Mouse (Mus musculus) limb, embryonic 14.5 days (tissue): ENCODE measurements around the gene Pmel. TPM values are rescaled to one million over a fixed set of nuclear protein-coding genes. Genes with fewer than 3 reads are reported as not detected.

ENCODE experiments used
- ATAC-seq: fragments of 200-750 bp; cut with Nextera tagmentation; 2 replicates; pipeline ENCODE4 v1.8.0; 2017; ENCODE audit warnings: low read depth, moderate number of reproducible peaks, moderate TSS enrichment; ENCODE audit not compliant: low FRiP score
- DNase-seq: peaks from one replicate; pipeline ENCODE4 v3.0.0-alpha.2; 2015; ENCODE audit warnings: low spot score
- H3K27ac ChIP-seq: fragments of 300-500 bp; sonication (generic); replicated peaks from 2 replicates; pipeline ENCODE4 v1.5.1; 2014; ENCODE audit warnings: low read depth, mild to moderate bottlenecking, low read length, moderate library complexity, mixed read lengths
- H3K27me3 ChIP-seq: fragments of 300-500 bp; sonication (generic); 2 replicates; pipeline ENCODE4 v1.6.1; 2014; ENCODE audit warnings: low read length, mixed read lengths; ENCODE audit not compliant: control insufficient read depth, insufficient read depth
- H3K36me3 ChIP-seq: fragments of 300-500 bp; sonication (generic); 2 replicates; pipeline ENCODE4 v1.6.1; 2014; ENCODE audit warnings: mild to moderate bottlenecking, low read length, moderate library complexity, mixed read lengths; ENCODE audit not compliant: control insufficient read depth, insufficient read depth
- H3K4me1 ChIP-seq: fragments of 300-500 bp; sonication (generic); 2 replicates; pipeline ENCODE4 v1.6.1; 2014; ENCODE audit warnings: antibody characterized with exemption, low read length, mixed read lengths; ENCODE audit not compliant: control insufficient read depth, insufficient read depth
- H3K4me2 ChIP-seq: fragments of 300-500 bp; sonication (generic); replicated peaks from 2 replicates; pipeline ENCODE4 v1.6.1; 2014; ENCODE audit warnings: low read depth, mild to moderate bottlenecking, low read length, moderate library complexity; ENCODE audit not compliant: severe bottlenecking
- H3K4me3 ChIP-seq: fragments of 300-500 bp; sonication (generic); replicated peaks from 2 replicates; pipeline ENCODE4 v1.5.1; 2014; ENCODE audit warnings: low read length
- H3K9ac ChIP-seq: fragments of 300-500 bp; sonication (generic); 2 replicates; pipeline ENCODE4 v1.6.1; 2014; ENCODE audit warnings: mild to moderate bottlenecking, low read depth, low read length, moderate library complexity; ENCODE audit not compliant: severe bottlenecking
- H3K9me3 ChIP-seq: fragments of 300-500 bp; sonication (generic); 2 replicates; pipeline ENCODE4 v1.6.1; 2016; ENCODE audit warnings: low read length; ENCODE audit not compliant: control insufficient read depth
- POLR2A ChIP-seq: fragments of 200-500 bp; IDR thresholded peaks from 2 replicates; pipeline ENCODE4 v1.8.0; 2012; ENCODE audit warnings: inconsistent platforms, mild to moderate bottlenecking, moderate library complexity, borderline replicate concordance; ENCODE audit not compliant: insufficient read depth, insufficient read length; ENCODE audit errors: extremely low read depth
- WGBS: fragments of 180-500 bp; shearing (Covaris S2); extraction: QIAGEN DNeasy Blood & Tissue Kit; methylation state at CpG from one replicate; pipeline ENCODE4 v1.1.7; 2014; 5-methylcytosine and 5-hydroxymethylcytosine counted together
- polyA plus RNA-seq, 2 experiments: library from polyadenylated mRNA; depleted of rRNA in 1 of 2; stranded (reverse) in 1 of 2; unstranded in 1 of 2; fragments of >200 nt; fragmentation: Nextera tagmentation in 1 of 2; extraction: Ambion mirVana in 1 of 2; gene quantifications; 2 replicates each; pipeline versions ENCODE4 v1.2.1 to v1.2.3; 2012 to 2014

The Pmel gene
- polyA plus RNA-seq, 2 experiments: 3.7 to 5.5 TPM

DNA sequence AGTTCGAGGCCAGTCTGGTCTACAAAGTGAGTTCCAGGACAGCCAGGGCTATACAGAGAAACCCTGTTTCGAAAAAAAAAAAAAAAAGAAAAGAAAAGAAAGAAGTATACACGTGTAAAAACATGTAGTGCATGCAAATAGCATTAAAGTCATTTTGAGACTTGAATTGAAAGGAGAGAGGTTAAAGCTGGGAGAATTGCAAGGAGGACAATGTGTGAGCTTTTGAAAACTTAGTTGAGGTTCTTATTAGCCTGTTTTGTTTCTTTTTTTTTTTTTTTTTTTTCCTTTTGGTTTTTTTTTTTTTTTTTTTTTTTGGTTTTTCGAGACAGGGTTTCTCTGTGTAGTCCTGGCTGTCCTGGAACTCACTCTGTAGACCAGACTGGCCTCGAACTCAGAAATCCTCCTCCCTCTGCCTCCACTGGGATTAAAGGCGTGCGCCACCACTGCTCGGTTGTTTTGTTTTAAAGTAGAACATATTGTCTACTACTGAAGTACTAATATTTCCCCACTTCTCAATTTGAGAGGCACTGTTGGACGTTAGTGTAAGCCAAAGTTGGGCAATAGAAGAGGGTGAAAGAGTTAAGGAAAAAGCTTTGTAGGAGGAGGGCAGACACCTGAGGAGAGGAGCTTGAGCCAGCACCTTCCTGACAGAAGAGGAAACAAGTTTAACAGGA is 43.1 kb downstream of the Pmel start:
- WGBS: 36% methylated on average over 9 of the region's 9 CpGs
- H3K27me3 ChIP-seq: peaks cover 8% of the 10 kb centered on the region; the same call in 1 of the 2 replicates
- H3K4me2 ChIP-seq: peak overlapping the region; percentile 79
- H3K36me3 ChIP-seq: no peaks in the 10 kb centered on the region
- no peak for ATAC-seq
- no peak for DNase-seq
- H3K27ac ChIP-seq: peak overlapping the region; percentile 97
- peak overlapping the region; percentile 68 for H3K4me3 ChIP-seq
- H3K9me3 ChIP-seq: no peaks in the 10 kb centered on the region
- peak overlapping the region; percentile 88 for H3K9ac ChIP-seq
- peaks cover 21% of the 10 kb centered on the region for H3K4me1 ChIP-seq
- no peak for TF ChIP-seq POLR2A

GRCm38 (mm10) chr10:128747646-128748251 is 43.8 kb downstream of the Pmel start, which contains the start of gene Pym1:
Pym1 (plus strand) TSS chr10:128747889.
- peaks cover 3% of the 10 kb centered on the region; the same call in 1 of the 2 replicates for H3K27me3 ChIP-seq
- 0% methylated on average over 29 of the region's 36 CpGs for WGBS
- H3K9ac ChIP-seq: peak within 1 kb of the TSS; percentile 88
- DNase-seq (peak; percentile 80), ATAC-seq (peak; percentile 46)
- peak within 1 kb of the TSS; percentile 79 for H3K4me2 ChIP-seq
- peaks cover 21% of the 10 kb centered on the region for H3K4me1 ChIP-seq
- H3K36me3 ChIP-seq: peaks cover 3% of the 10 kb centered on the region
- H3K4me3 ChIP-seq: peak within 1 kb of the TSS; percentile 68
- TF ChIP-seq POLR2A: peak; percentile 53; the same call in 1 of the 2 replicates
- peak within 1 kb of the TSS; percentile 97 for H3K27ac ChIP-seq
- H3K9me3 ChIP-seq: no peaks in the 10 kb centered on the region

DNA sequence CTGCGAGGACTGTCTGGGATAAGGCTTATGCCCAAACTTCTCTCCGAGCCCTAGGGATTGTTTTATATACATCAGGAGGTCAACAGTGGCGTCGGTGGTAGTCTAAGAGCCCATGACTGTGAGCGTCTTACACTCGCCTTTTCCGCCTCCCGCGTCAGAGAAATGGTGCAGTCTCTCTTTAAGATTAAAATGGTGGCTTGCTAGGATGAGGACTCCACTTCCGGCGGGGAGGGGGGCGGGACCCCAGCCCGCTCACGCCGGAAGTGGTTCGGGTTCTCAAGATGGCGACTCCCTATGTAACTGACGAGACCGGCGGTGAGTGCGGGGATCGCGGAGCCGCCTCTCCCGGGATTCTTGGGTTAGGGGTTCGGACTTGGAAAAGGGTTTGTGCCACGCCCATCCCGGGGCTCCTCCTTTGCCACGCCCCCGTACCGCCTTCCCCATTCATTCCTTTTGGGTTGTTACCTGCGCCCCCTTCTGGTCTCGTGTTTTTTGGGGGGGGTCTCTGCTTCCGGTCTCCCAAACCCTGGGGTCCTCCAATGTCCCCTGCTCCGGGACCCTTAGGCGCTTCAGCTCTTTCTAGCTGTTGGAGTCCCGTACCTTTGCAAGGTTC is 44.4 kb downstream of the Pmel start:
- peak overlapping the region; percentile 79 for H3K4me2 ChIP-seq
- no peaks in the 10 kb centered on the region for H3K9me3 ChIP-seq
- H3K27me3 ChIP-seq: no peaks in the 10 kb centered on the region
- H3K4me3 ChIP-seq: peak overlapping the region; percentile 68
- DNase-seq (peak; percentile 92), ATAC-seq (peak; percentile 90)
- under 1% methylated on average over 37 of the region's 37 CpGs for WGBS
- peaks cover 15% of the 10 kb centered on the region for H3K4me1 ChIP-seq
- peak overlapping the region; percentile 88 for H3K9ac ChIP-seq
- H3K36me3 ChIP-seq: peaks cover 5% of the 10 kb centered on the region
- peak overlapping the region; percentile 97 for H3K27ac ChIP-seq
- TF ChIP-seq POLR2A: 0 out of 2 replicates have a peak, but pooled peaks have one; percentile 42

Other genes starting within 250 kb of the Pmel start
- 216 and 219 TPM in 2 replicates for gene Smarcc2, start 244.9 kb upstream of the Pmel start, polyA plus RNA-seq (2012; rRNA removed)
- 98.0 and 110 TPM in 2 replicates for gene Smarcc2, start 244.9 kb upstream of the Pmel start, polyA plus RNA-seq (2014; fragmentation: Nextera tagmentation; extraction: Ambion mirVana)
- gene Myl6, start 210.1 kb upstream of the Pmel start, polyA plus RNA-seq (2012; rRNA removed): 1,142 and 1,623 TPM in 2 replicates
- 1,081 and 1,105 TPM in 2 replicates for gene Myl6, start 210.1 kb upstream of the Pmel start, polyA plus RNA-seq (2014; fragmentation: Nextera tagmentation; extraction: Ambion mirVana)
- 54.9 and 56.7 TPM in 2 replicates for gene Myl6b, start 205.5 kb upstream of the Pmel start, polyA plus RNA-seq (2012; rRNA removed)
- 6.1 and 6.6 TPM in 2 replicates for gene Myl6b, start 205.5 kb upstream of the Pmel start, polyA plus RNA-seq (2014; fragmentation: Nextera tagmentation; extraction: Ambion mirVana)
- gene Esyt1, start 178.3 kb upstream of the Pmel start, polyA plus RNA-seq (2012; rRNA removed): 51.3 and 59.6 TPM in 2 replicates
- gene Esyt1, start 178.3 kb upstream of the Pmel start, polyA plus RNA-seq (2014; fragmentation: Nextera tagmentation; extraction: Ambion mirVana): 35.8 and 37.9 TPM in 2 replicates
- 15.2 and 17.2 TPM in 2 replicates for gene Zc3h10, start 156.4 kb upstream of the Pmel start, polyA plus RNA-seq (2012; rRNA removed)
- 13.7 and 14.5 TPM in 2 replicates for gene Zc3h10, start 156.4 kb upstream of the Pmel start, polyA plus RNA-seq (2014; fragmentation: Nextera tagmentation; extraction: Ambion mirVana)
- gene Rpl41, start 154.9 kb upstream of the Pmel start, polyA plus RNA-seq (2012; rRNA removed): 2,621 and 3,931 TPM in 2 replicates
- gene Rpl41, start 154.9 kb upstream of the Pmel start, polyA plus RNA-seq (2014; fragmentation: Nextera tagmentation; extraction: Ambion mirVana): 4,572 and 4,920 TPM in 2 replicates
- gene Pa2g4, start 138.2 kb upstream of the Pmel start, polyA plus RNA-seq (2012; rRNA removed): 111 and 186 TPM in 2 replicates
- 207 and 210 TPM in 2 replicates for gene Pa2g4, start 138.2 kb upstream of the Pmel start, polyA plus RNA-seq (2014; fragmentation: Nextera tagmentation; extraction: Ambion mirVana)
- 17.5 and 18.2 TPM in 2 replicates for gene Erbb3, start 114.5 kb upstream of the Pmel start, polyA plus RNA-seq (2012; rRNA removed)
- 19.6 and 21.1 TPM in 2 replicates for gene Erbb3, start 114.5 kb upstream of the Pmel start, polyA plus RNA-seq (2014; fragmentation: Nextera tagmentation; extraction: Ambion mirVana)
- gene Rps26, start 77.4 kb upstream of the Pmel start, polyA plus RNA-seq (2012; rRNA removed): 1,619 and 1,662 TPM in 2 replicates
- gene Rps26, start 77.4 kb upstream of the Pmel start, polyA plus RNA-seq (2014; fragmentation: Nextera tagmentation; extraction: Ambion mirVana): 1,135 and 1,177 TPM in 2 replicates
- 8.0 and 10.3 TPM in 2 replicates for gene Ikzf4, start 58.2 kb upstream of the Pmel start, polyA plus RNA-seq (2012; rRNA removed)
- gene Ikzf4, start 58.2 kb upstream of the Pmel start, polyA plus RNA-seq (2014; fragmentation: Nextera tagmentation; extraction: Ambion mirVana): 4.6 and 5.2 TPM in 2 replicates
- 17.0 and 17.7 TPM in 2 replicates for gene Suox, start 30.1 kb upstream of the Pmel start, polyA plus RNA-seq (2012; rRNA removed)
- 13.1 and 16.3 TPM in 2 replicates for gene Suox, start 30.1 kb upstream of the Pmel start, polyA plus RNA-seq (2014; fragmentation: Nextera tagmentation; extraction: Ambion mirVana)
- 88.3 and 96.3 TPM in 2 replicates for gene Rab5b, start 7.9 kb upstream of the Pmel start, polyA plus RNA-seq (2012; rRNA removed)
- 78.8 and 86.9 TPM in 2 replicates for gene Rab5b, start 7.9 kb upstream of the Pmel start, polyA plus RNA-seq (2014; fragmentation: Nextera tagmentation; extraction: Ambion mirVana)
- gene Cdk2, start 836 bp downstream of the Pmel start, polyA plus RNA-seq (2012; rRNA removed): 132 and 148 TPM in 2 replicates
- gene Cdk2, start 836 bp downstream of the Pmel start, polyA plus RNA-seq (2014; fragmentation: Nextera tagmentation; extraction: Ambion mirVana): 106 and 115 TPM in 2 replicates
- gene Dgka, start 40.7 kb downstream of the Pmel start, polyA plus RNA-seq (2012; rRNA removed): 23.0 and 26.6 TPM in 2 replicates
- gene Dgka, start 40.7 kb downstream of the Pmel start, polyA plus RNA-seq (2014; fragmentation: Nextera tagmentation; extraction: Ambion mirVana): 18.4 and 19.9 TPM in 2 replicates
- gene Pym1, start 43.7 kb downstream of the Pmel start, polyA plus RNA-seq (2012; rRNA removed): 49.9 and 60.3 TPM in 2 replicates
- 36.0 and 36.8 TPM in 2 replicates for gene Pym1, start 43.7 kb downstream of the Pmel start, polyA plus RNA-seq (2014; fragmentation: Nextera tagmentation; extraction: Ambion mirVana)
- gene Mmp19, start 86.7 kb downstream of the Pmel start, polyA plus RNA-seq (2012; rRNA removed): 1.4 TPM in 2 replicates
- gene Mmp19, start 86.7 kb downstream of the Pmel start, polyA plus RNA-seq (2014; fragmentation: Nextera tagmentation; extraction: Ambion mirVana): 0.86 and 1.1 TPM in 2 replicates
- gene Dnajc14, start 99.9 kb downstream of the Pmel start, polyA plus RNA-seq (2012; rRNA removed): 26.3 and 30.6 TPM in 2 replicates
- gene Dnajc14, start 99.9 kb downstream of the Pmel start, polyA plus RNA-seq (2014; fragmentation: Nextera tagmentation; extraction: Ambion mirVana): 44.5 and 45.7 TPM in 2 replicates
- 41.3 and 59.1 TPM in 2 replicates for gene Tmem198b, start 100.2 kb downstream of the Pmel start, polyA plus RNA-seq (2012; rRNA removed)
- 14.9 and 18.6 TPM in 2 replicates for gene Tmem198b, start 100.2 kb downstream of the Pmel start, polyA plus RNA-seq (2014; fragmentation: Nextera tagmentation; extraction: Ambion mirVana)
- 68.2 and 122 TPM in 2 replicates for gene Sarnp, start 113.1 kb downstream of the Pmel start, polyA plus RNA-seq (2012; rRNA removed)
- gene Sarnp, start 113.1 kb downstream of the Pmel start, polyA plus RNA-seq (2014; fragmentation: Nextera tagmentation; extraction: Ambion mirVana): 200 TPM in 2 replicates
- 29.4 and 31.6 TPM in 2 replicates for gene Ormdl2, start 117.5 kb downstream of the Pmel start, polyA plus RNA-seq (2012; rRNA removed)
- 45.4 and 52.7 TPM in 2 replicates for gene Ormdl2, start 117.5 kb downstream of the Pmel start, polyA plus RNA-seq (2014; fragmentation: Nextera tagmentation; extraction: Ambion mirVana)
- gene Gdf11, start 187.5 kb downstream of the Pmel start, polyA plus RNA-seq (2012; rRNA removed): 10.8 and 11.8 TPM in 2 replicates
- gene Gdf11, start 187.5 kb downstream of the Pmel start, polyA plus RNA-seq (2014; fragmentation: Nextera tagmentation; extraction: Ambion mirVana): 6.3 and 9.2 TPM in 2 replicates
- 346 and 448 TPM in 2 replicates for gene Cd63, start 196.8 kb downstream of the Pmel start, polyA plus RNA-seq (2012; rRNA removed)
- gene Cd63, start 196.8 kb downstream of the Pmel start, polyA plus RNA-seq (2014; fragmentation: Nextera tagmentation; extraction: Ambion mirVana): 942 and 957 TPM in 2 replicates
- gene Rdh5, start 218.7 kb downstream of the Pmel start, polyA plus RNA-seq (2012; rRNA removed): 17.9 and 23.2 TPM in 2 replicates
- gene Rdh5, start 218.7 kb downstream of the Pmel start, polyA plus RNA-seq (2014; fragmentation: Nextera tagmentation; extraction: Ambion mirVana): 11.8 and 12.5 TPM in 2 replicates
- 211 and 285 TPM in 2 replicates for gene Bloc1s1, start 219.8 kb downstream of the Pmel start, polyA plus RNA-seq (2012; rRNA removed)
- gene Bloc1s1, start 219.8 kb downstream of the Pmel start, polyA plus RNA-seq (2014; fragmentation: Nextera tagmentation; extraction: Ambion mirVana): 242 and 262 TPM in 2 replicates
- gene Itga7, start 229.6 kb downstream of the Pmel start, polyA plus RNA-seq (2012; rRNA removed): 22.3 and 24.1 TPM in 2 replicates
- 7.0 and 11.5 TPM in 2 replicates for gene Itga7, start 229.6 kb downstream of the Pmel start, polyA plus RNA-seq (2014; fragmentation: Nextera tagmentation; extraction: Ambion mirVana)